Mouse (Mus musculus) ES-Bruce4 (cell line): Measurements from ENCODE around the gene Bri3.

Experiments
- CTCF ChIP-seq: IDR thresholded peaks from one replicate; pipeline ENCODE4 v1.8.1; 2011; ENCODE audit warnings: low read depth, low read length
- POLR2A ChIP-seq: IDR thresholded peaks from one replicate; pipeline ENCODE4 v1.8.1; 2011; ENCODE audit warnings: low read length; ENCODE audit not compliant: insufficient read depth

- TF ChIP-seq POLR2A (no peak), CTCF (no peak)
Measured at GRCm38 (mm10) chr5:144282470-144283260, 38.4 kb downstream of the Bri3 start.
